Mouse (Mus musculus): ENCODE data around the gene Trpc4ap.
A peak's percentile ranks its signal among the peaks of the same experiment; 100 is the strongest.
"Not testable (repeated sequence)": the region's sequence is repeated elsewhere in the genome, so short reads cannot be mapped to it uniquely, and the experiment has no call there.

Trpc4ap gene

DNA sequence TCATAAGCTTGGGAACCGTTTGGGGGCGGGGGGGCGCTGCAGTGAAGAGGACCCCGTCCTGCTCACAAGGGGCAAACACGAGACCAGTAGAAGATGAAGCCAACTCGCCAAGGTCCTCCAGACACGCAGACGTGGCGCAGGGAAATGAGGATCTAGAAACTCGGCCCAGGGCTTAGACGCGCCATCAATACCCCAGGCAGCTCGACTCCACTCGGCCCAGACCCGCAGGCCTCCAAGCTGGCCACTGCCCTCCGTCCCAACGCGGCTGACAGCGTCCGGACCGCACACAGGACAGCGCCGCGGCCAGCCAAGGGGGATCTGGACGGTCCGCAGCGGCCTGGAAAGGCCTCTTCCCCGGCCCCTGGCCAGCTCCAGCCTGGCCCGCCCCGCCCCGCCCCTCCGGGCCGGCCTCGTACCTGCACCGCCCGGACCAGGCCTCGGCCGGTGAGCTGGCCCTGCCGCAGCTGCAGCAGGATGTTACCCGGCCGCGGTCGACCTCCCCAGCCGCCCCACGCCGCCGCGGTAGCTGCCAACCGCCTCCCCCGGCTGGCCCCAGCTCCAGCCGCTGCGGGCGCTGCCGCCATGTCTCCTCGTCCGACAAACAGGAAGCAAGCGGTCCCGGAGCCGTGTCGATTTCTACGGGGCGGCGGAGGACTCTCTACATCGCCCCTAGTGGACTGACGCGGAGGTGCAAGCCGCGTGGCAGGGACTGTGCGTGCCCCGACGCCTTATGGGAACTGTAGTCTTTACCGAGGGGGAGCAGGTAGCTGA, at the start of gene Trpc4ap:
TSS of gene Trpc4ap (minus strand) at position 662 of the 771 bp plus-strand sequence.
- DNase-seq (ENCODE audit: low read depth, low spot score), result peak; percentile 97

DNA sequence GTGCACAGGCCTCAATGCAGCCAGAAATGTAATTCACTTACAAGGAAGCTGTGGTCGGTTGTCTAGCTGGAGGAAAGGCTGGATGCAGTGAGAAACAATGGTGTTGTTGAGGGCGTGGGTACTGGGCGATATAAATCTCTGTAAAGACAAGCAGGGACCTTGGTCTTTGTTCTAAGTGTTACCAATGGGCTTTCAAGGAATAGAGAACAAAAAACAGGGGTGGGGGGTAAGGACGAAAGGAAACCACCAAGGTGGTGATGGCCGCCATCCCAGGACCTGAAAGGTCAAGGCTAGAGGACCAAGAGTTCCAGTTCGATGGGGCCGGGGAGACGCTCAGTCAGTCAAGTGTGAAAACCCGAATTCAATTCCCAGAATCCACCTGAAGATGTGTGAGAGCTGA, 45.6 kb upstream of the Trpc4ap start:
- no peak for DNase-seq (ENCODE audit: low read depth, low spot score)

DNA sequence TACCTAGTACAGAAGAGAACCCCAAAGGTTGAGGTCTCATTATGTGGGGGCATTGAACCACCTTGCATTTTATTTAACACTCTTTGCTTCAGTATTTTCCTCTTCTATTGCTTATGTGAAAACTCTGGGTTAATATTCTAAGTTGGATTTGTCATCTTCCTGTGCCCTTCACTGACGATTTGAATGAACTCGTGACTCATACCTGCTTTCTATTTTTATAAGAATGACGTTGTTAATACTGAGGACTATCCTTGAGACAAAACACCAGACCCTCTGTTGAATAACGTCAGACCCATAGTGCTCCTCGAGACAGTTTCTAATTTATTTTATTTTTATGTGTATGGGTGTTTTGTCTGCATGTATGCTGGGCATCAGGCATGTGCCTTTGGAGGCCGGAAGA, 44.8 kb upstream of the Trpc4ap start:
- DNase-seq (ENCODE audit: low read depth, low spot score), result no peak

DNA sequence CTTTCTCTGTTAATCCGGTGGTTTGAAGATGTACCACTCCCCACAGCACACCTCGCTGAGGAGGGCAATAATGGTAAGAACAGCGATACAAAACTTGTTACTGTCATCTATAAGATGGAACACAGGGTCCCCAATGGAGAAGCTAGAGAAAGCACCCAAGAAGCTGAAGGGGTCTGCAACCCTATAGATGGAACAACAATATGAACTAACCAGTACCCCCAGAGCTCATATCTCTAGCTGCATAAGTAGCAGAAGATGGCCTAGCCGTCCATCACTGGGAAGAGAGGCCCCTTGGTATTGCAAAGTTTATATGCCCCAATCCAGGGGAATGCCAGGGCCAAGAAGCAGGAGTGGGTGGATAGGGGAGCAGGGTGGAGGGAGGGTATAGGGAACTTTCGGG, 43.6 kb upstream of the Trpc4ap start, which contains the start of gene Gm17581:
TSS of gene Gm17581 (minus strand) at position 101 of the 400 bp plus-strand sequence.
- not testable (repeated sequence) for DNase-seq (ENCODE audit: low read depth, low spot score)

DNA sequence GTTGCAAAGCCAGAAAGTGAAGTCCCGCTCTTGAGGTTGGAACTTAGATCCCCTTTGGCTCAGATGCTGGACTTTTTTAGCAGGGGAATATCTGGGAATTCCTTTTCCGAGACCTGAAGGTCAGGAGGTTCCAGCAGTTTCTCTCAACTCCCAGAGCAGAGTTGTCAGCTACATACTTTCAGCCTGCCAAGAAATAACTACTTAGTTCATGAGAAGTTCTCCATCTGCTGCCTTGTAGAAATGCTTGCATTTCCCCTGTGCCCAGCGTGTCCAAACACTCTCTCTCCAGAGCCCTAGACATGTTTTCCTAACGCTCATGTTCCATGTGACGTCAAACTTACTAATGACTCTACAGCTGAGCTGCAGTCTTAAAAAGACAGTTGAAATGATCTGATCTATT, 42.9 kb upstream of the Trpc4ap start:
- no peak for DNase-seq (ENCODE audit: low read depth, low spot score)

DNA sequence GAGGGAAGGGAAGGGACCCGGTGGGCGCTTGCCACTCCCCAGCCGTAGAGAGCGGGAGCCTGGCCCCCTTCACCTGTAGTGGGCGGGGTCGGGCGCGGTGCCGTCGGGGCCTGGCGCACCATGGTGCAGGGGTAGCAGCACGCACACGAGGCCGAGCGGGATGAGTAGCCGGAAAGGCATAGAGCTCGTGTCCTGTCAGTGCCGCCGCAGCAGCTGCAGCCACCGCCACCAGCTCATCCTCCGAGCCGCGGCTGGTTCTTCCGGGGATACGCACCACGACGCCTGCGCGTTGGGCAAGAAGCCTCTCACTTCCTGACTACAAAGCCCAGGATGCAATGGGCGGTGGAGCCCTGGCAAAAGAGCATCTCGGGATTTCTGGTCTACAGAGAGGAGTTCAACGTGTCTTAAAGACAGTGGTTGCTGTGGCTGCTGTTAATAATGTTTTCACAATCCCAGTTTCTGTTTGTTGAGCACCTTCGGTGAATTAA, 37.0 kb upstream of the Trpc4ap start, which contains the start of gene Edem2:
TSS of gene Edem2 (minus strand) at position 318 of the 488 bp plus-strand sequence.
- DNase-seq (ENCODE audit: low read depth, low spot score), result peak; percentile 98

DNA sequence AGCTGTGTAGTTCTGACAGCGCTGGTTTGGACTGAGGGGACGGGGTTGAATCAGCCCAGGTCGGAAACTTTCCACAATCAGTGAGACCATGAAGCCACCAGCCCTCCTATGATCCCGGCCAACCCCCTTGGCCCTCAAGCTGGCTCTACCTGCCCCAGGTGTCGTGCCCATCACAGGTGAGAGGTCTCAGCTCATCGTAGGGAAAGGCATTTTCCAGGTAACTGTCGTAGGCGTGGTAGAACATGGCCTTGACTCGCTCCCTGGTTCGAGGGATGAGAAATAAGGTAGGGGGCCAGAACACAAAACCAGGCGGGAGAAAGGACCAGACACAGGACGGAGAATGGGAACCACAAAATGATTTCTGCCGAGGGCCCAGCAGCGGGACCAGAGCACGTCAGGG, 36.6 kb upstream of the Trpc4ap start:
- no peak for DNase-seq (ENCODE audit: low read depth, low spot score)

DNA sequence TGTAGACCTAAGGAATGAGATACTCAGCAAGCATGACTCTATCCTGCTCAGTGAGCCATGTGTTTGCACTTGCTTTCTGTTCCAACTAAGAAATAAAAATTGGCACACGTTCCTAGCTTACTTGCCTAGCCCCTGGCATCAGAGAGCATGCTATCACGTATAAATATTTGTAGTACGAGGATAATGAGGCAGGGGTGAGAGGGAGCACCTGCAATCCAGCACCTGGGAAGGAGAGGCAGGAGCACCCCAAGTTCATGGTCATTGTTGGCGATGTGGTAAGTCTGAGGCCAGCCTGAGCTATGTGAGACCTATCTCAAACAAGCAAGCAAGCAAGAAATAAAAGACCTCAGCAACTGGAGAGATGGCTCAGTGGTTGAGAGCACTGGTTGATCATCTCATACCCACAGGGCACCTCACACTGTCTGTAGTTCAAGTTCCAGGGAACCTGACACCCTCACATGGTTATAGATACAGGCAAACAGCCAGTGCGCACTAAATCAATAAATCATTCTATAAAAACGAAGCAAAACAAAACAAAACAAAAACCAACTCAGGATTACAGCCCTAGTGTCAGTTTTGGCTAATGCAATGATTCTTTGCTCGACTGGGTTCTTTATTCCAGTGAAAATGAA, 35.7 kb upstream of the Trpc4ap start:
- no peak for DNase-seq (ENCODE audit: low read depth, low spot score)

DNA sequence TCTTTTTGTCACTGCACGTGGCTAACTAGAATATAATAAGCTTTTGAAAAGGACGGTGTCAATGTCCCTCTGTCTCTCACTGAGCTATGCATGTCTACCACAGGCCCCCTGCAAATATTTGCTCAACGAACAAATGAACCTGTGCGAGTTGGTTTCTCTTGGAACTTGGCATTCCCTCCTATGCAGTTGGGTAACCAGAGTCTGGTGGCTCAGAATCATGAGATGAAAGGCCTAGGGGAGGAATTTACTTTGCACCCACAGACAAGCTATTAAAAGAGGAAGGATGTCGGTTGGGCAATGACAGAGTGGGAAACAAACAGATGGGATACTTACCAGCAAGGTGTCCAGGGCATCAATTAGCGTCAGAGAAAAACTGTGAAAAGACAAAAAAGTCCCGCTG, 34.1 kb upstream of the Trpc4ap start:
- DNase-seq (ENCODE audit: low read depth, low spot score), result peak; percentile 31

DNA sequence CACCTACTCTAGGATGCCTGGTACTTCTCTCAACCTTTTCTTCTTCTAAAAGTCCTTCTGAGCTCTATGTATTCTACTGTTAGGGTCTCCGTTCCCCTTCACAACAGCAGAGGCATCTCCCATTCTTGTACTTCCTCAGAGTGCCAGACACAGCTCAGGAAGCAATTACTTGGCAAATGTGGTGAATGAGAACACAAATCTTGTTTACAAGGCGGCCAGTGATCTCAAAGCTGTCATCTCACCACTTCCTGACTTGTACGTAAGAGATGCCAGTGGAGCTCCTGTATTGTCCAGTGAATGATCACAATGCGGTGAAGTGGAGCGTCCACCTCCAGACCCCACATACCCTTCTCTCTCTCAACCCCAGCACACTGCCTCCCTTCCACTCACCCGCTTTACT, 32.3 kb upstream of the Trpc4ap start:
- DNase-seq (ENCODE audit: low read depth, low spot score), result no peak

DNA sequence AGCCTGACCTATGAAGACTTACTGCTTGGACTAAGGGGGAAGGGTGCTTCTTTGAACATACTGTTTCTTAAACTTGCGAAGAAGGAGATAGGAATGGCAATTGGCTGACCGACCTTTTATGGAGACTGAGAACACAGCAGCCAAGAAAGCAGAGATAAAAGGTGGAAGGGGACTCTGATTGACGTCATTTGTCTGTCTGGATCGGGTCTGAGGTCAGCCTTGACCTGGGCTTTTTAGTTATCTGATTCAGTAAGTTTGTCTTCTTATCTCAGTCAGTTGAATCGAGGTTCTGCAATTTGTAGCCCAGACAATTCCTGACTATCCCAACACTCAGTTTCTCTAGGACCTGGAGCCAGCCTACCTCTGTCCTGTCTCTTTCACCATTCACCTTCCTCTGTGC, 31.9 kb upstream of the Trpc4ap start:
- no peak for DNase-seq (ENCODE audit: low read depth, low spot score)

DNA sequence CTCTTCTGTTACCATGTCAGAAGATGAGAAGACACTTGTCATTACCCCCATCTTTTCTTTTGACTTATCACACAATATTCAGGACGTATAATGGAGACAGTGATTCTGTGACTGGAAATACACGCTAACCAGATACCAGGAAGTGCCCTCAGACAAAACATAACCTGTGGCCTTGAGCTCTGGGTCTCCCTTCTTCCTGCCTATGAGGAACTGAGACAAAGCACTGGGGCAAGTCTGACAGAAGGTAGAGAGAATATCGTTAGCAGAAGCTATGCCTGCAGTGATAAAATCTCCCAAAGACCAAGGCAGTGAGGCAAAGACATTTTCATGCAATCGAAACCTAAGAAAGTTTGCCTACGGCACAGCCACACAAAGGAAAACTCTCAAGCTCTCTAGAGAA, 28.4 kb upstream of the Trpc4ap start:
- DNase-seq (ENCODE audit: low read depth, low spot score), result no peak

DNA sequence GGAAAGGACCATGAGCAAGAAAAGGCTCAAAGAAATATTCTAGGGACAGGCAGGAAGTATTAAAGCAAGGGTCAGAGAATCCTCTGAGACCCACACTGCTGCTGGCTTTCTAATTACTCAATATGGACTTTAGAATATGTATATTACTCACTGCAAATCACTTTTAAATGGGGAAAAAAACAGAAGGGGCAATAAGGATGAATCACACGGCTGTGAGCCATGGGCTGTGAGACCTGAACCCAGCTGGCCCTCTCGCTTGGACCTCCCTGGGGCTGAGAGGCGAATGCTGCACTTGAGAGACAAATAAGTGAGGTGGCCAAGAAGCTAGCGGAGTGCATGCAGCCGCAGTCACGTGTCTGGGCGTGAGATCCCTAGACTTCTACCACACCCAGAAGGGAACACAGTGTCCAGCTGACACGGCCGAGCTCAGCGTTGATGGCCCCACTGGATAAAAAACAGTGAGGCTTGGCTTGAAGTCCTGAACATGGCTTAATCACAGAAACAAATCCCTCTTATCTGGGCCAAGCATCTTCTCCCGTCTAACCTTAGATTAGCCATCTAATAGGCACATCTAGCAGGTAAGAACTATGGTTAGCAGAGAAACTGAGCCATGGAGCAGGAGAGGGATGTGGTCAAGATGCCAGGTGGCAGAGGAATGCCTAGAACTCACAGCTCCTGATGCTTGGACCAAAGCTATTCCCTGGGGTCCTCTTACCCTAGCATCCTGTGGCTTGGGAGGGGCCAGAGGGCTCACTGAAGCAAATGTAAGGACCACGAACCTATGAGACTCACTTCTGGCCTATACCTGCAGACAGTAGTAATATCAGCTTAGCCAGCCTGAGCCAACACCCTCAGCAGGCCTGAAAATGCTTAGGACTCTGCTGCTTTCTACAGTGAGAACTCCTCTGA, 25.2 kb upstream of the Trpc4ap start:
- DNase-seq (ENCODE audit: low read depth, low spot score), result no peak

DNA sequence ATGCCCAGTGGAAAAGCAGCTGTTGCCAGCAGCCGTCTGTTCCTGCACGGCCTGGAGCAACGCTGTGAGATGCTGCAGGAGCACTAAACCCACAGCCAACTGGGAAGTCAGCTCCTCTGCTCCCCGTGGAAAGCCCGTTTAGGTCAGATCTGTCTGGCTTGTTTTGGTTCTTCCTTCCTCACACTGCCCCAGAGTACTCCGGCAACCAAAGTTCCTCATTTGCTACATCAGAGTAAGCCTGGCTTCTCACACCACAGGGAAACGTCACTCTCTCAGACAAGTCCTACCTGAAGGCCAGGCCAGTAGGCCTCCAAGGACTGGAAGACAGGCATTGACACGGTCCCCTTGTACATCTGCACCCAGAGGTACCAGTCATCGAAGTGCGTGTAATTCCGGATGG, 18.4 kb upstream of the Trpc4ap start:
- DNase-seq (ENCODE audit: low read depth, low spot score), result no peak

DNA sequence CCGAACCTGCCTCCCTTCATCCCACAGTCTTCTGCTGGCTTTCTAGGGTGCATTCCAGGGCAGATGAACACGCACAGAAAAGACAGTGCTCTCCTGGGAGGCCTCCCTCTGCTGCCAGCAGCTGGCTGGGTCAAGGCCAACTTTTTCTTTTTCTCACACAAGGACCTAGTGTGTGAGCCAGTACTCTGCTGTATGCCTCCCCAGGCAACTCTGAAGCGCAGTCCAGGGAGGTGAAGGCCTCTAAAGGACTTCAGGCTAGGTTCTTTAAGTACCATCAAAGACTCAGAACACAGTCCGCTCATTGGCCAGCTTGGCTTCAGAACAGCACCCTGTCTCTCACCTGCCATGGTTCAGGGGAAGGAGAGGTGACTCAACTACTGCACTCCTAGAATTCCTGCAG, 15.1 kb upstream of the Trpc4ap start:
- DNase-seq (ENCODE audit: low read depth, low spot score), result peak; percentile 77

DNA sequence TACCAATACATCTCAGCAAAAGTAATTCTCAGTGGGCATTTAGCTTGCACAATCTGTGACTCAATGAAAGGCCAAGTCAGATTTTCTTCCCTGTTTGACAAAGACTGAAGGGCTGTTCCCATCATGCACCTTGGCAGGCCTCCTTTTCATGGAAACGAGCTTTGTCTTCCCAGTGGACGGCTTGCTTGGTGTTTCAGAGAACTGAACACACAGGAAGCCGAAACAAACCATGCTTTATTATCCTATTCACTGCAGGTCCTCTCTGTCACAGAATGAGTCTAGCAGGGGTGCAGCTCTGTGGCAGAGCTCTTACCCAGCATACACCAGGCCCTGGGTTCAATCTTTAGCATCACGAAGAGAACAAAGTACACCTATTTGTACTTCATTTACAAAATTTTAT, 11.4 kb upstream of the Trpc4ap start:
- no peak for DNase-seq (ENCODE audit: low read depth, low spot score)

DNA sequence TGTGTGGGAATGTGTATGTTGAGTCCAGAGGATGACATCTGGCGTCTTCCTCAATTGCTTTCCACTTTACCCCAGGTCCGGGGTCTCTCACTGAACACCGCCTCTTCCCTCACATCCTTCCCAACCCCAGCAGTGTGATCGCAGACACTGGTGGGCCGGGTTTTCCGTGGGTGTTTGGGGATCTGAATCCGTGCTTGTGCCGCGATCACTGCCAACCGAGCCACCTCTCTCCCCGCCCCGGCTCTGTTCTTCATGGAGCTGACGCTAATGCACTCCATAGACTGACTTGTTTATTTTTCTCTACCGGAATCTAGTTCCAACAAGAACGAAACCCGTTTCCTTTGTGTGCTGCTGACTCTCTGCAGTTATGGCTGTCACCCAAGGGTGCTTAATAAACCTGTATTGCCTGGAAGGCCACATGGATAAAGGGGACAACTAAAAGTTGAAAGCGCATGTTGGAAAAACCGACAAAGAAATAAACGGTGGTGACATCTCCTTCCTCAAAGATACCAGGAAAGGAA, 9.3 kb upstream of the Trpc4ap start:
- no peak for DNase-seq (ENCODE audit: low read depth, low spot score)

DNA sequence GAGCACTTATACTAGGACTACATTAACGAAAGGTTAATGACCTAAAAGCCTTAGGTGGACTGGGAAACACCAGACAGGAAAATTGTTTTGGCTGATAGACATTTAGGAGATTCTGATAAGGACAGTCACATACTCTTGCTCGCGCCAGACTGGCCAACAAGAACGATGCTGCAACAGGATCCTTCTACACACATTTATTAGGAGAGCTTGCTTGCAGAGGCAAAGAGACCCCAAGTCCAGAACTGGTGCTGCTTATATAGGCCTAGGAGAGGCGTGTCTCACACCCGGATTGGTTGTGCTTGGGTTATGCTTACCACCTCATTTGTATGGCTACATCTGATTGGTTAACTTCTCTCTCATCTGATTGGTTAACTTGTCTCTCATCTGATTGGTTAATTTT, 6.3 kb upstream of the Trpc4ap start:
- DNase-seq (ENCODE audit: low read depth, low spot score), result not testable (repeated sequence)

DNA sequence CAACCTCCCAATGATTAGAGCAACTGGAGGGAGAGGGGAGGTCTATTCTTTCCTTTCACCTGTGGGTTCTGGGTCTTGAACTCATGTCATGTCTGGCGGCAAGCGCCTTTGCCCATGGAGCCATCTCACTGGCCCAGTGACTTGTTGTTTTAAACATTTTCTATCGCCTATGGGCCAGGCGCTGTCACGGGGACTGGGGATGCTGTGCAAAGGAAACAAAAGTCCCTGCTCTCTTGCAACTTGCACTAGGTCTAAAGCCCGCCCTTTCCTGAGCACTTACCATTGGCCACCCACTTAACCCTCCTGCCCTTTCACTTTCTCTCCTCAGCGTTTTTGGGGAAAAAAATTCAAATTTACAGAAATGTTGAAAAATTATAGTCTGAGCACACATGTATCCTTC, 4.7 kb upstream of the Trpc4ap start:
- no peak for DNase-seq (ENCODE audit: low read depth, low spot score)

DNA sequence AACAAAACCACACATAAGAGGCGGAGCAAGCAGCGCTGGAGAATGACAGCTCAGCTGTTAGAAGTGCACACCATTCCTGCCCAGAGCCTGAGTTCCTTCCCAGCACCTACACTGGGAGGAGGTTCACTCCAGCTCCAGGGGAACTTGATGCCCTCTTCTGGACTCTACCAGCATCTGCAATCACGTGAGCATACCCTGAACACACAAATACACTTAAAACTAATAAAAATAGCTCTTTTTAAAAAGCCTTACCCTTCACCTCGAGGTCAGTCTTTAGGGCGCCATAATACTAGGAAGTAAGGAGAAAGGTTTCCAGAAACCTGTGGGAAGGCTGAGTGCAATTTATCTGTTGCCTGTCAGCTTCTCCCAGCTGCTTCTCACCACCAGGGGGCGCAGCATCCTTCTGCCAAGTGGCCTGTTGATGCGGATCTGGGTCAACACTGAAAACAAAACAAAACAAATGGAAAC, 3.9 kb upstream of the Trpc4ap start:
- peak; percentile 93 for DNase-seq (ENCODE audit: low read depth, low spot score)

DNA sequence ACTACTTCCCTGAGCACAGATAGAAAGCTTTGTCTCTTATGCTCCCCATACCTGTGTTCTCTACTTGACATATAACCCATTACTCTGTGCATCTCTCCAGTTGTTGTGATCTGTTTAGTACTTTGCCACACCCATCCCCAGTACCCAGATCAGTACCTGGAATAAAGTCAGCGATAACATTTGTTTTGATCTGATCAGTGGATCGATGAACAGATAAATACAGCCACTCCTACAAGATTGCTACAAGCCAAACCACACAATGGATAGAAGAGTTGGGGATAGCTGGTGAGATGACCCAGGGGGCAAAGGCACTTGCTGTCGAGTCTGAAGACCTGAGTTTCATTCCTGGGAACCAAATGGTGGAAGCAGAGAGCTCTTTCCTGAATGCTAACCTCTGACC, 3.1 kb upstream of the Trpc4ap start:
- DNase-seq (ENCODE audit: low read depth, low spot score), result no peak

DNA sequence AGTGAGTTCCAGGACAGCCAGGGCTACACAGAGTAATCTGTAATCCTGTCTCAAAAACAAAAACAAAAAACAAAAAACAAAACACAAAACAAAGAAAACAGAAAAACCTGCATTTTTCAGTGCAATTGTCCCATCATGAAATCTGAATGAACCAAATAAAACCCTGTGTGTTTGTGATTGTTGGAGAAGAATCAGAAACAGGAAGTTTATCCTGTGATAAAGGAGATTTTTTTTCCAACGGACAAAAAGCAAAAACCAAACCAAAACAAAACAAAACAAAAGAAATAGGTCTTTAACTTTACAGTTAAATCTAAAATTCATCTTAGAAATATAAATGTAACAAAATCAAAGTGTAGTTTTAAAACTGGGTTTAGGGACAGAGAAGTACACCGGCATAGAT, 2.4 kb upstream of the Trpc4ap start:
- DNase-seq (ENCODE audit: low read depth, low spot score), result no peak
